Mouse (Mus musculus) kidney, postnatal 25 days (tissue): ENCODE measurements around the gene Cped1.

Source experiments
- DNase-seq, 2 experiments: peaks; one replicate each; pipeline ENCODE4 v3.0.0; 2021; ENCODE audit warnings: mixed read lengths in 2 of 2

Gene Cped1

GRCm38 (mm10) chr6:22000881-22001280 lies 15.2 kb downstream of the Cped1 start:
- no peak for DNase-seq

DNA sequence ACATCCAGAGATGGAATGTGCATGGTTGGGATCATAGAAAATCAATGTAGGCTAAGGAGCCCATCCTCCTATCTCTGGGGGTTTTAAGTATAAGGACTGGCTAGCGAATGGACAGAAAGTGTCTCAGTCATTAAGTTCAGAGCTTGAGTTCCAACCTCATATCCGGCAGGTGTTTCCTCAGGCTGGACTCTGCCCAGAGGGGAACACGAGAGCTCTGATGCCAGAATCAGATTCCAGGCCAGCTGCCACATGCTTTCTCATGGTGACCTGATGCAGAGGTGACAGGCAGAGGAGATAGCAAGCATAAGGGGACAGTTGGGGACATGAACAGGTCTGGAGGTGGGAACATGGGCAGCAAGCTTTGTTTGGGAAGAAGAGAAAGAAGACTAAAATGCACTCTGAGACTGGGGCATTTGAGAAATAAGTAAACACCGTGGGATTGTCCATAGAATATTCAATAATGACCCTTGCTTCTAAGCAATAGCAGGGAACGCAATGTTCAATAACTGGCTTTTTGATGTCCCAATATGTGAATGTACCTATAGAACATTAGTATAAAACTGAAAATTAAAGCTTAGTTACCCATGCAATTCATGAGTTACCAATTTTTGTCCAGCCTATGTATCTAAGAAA lies 15.7 kb downstream of the Cped1 start:
- DNase-seq = peak; percentile 69 to 81

DNA sequence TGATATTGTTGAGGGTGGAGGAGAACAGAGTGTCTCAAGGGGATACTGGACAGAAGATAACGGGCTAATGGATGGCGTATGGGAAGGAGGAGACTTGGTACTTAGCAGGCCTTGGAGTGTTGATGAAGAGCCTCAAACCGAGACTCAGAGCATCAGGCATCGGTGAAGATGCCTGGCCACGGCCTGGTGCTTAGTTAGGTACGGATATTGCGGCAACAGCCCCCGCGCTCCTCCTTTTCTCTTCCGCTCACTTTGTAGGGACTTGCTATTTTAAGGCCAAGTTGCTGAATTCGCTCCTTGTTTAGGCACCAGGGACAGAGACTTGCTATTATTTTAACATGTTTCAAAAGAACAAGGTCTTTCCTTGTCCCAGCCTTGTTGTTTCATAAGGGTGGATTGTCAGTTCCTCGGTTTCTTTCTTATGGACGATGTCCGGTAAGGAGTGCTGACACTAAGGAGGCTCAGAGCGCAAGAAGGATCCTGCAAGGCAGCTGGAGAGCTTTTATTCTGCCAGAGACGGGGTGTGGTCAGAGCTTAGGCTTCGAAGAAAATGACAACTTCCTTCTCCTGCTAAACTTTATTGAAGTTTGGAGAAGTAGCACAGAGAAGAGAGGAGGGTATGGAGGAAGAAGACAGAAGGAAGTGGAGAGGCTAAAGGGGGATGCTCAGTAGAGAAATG lies 16.9 kb downstream of the Cped1 start:
- peak in 1 of 2 experiments; percentile 34 for DNase-seq

DNA sequence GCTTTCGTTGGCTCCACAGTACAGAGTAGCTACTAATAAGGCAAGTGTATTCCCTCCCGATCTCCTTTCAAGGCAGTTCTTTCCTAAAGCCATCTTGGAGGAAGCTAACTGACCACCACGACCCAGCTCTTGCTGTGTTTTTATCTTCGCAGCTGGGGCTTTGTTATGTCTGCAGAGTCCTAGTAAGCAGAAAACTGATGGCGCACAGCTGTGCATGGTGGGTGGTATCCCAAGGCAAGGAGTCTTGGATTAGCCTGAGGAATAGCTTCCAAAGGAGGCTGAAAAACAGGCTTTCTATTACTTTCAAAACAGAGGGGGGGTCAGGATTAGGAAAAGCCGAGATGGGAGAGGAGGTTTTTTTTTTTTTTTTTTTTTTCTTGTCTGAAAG lies 17.5 kb downstream of the Cped1 start:
- peak; percentile 41 to 58 for DNase-seq

- DNase-seq = no peak
Measured at GRCm38 (mm10) chr6:22003959-22004543, 18.3 kb downstream of the Cped1 start.

- DNase-seq = no peak
Measured at GRCm38 (mm10) chr6:22008346-22008745, 22.6 kb downstream of the Cped1 start.

DNA sequence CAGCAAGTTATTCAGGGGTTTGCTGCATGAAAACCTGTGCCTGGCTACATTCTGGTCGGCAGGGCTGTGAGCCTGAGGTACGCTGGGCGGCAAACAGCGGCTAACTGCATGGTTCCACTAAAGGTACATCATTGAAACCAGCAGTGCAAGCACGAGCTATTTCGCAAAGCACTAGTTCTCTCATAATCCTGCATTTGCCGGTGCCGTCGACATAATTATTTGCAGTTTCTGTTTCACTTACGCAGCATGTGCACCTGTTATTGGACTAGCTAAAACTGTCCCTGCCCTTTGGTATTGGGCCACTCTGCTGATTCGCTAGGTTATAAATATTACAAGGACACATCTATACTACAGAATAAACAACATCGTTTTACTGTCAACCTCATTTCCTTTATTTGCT lies 24.5 kb downstream of the Cped1 start:
- DNase-seq = no peak

GRCm38 (mm10) chr6:22010761-22011281 lies 25.1 kb downstream of the Cped1 start:
- DNase-seq = no peak

- no peak for DNase-seq
Measured at GRCm38 (mm10) chr6:22011546-22011945, 25.8 kb downstream of the Cped1 start.

- DNase-seq = no peak
Measured at GRCm38 (mm10) chr6:22012099-22012498, 26.4 kb downstream of the Cped1 start.

GRCm38 (mm10) chr6:22012501-22012900 lies 26.8 kb downstream of the Cped1 start:
- DNase-seq = no peak

DNA sequence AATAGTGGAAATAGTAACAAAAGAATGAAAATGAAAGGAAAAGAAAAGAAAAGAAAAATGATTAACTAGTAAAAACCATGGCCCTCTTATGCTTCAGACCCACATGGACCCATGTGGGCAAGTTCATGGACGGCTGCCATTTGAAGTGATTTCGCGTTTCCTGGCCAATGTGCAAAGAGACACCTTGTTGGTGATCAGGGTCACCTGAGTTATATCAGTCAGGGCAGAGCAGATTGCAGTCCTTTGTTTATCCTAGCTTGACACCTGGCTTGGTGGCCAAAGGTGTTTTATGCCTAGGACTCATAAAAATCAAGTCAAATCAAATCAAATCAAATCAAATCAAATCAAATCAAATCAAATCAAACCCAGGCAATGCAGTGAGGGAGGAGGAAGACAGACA lies 27.7 kb downstream of the Cped1 start:
- no peak for DNase-seq

DNA sequence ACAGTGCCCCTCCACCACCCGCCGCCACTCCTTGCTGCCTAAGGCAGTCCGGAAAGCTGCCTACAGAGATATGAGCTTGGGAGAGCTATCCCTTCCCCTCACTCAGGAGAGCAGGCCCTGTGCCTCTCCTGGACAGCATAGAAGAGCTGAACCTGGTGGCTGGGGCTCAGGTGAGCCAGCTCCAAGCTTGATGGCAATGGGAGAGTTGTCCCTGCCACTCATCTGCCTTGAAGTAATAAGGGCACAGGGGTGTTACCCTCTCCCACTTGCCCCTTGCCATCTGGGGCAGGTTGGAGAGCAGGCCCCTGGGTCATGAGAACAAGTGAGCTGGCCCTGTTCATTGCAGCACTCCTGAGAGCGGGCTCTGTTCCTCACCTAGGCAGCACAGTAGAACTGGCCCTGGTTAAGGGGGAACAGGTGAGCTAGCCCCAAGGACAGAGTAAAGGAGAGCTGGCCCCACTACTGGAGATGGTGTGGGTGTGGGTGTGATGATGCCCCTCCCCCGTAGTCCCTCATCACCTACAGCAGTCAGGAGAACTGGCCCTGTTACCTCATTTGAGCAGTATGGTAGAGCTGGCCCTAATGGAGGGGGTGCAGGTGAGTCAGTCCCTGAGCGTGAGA lies 28.7 kb downstream of the Cped1 start:
- no peak for DNase-seq

DNA sequence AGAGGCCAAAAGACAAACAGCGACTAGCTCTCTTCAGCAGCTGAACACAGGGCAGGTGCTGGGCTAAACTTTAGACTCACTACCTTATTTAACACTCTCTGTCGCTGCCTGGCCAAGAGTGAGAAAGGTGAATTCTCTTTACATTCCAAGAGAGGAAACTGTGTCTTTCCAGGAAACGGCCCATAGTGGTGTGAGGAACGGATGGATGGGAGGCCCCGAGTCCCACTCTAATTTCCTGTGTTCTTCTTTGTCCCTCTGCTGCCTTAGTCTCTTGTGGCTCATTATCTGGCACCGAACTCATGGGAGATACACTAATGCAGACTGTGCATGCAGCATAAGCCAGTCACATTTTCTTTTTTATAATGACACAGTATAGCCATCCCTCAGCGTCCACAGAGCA lies 31.9 kb downstream of the Cped1 start:
- DNase-seq = no peak

GRCm38 (mm10) chr6:22018768-22019445 lies 33.2 kb downstream of the Cped1 start:
- DNase-seq = no peak

GRCm38 (mm10) chr6:22019637-22020036 lies 33.9 kb downstream of the Cped1 start:
- peak; percentile 22 to 59 for DNase-seq

GRCm38 (mm10) chr6:22020696-22021095 lies 35.0 kb downstream of the Cped1 start:
- no peak for DNase-seq

DNA sequence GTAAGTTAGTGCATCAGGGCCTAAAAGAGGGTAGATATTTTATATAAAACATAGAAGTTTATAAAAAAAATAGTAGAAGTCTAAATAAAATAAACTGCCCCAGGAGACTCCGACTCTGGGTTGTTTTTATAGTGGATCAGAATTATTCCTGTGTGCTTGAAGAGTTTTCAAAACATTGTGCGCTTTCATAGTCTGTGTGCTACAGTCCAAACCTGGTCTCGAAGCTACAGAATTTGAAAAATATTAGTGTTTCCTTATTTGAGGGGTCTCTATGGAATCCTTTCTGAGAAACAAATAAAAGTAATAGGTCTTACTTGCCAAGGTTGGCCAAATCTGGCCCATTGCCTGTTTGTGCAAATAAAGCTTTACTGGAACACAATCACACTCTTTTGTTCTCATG lies 35.6 kb downstream of the Cped1 start:
- DNase-seq = no peak

DNA sequence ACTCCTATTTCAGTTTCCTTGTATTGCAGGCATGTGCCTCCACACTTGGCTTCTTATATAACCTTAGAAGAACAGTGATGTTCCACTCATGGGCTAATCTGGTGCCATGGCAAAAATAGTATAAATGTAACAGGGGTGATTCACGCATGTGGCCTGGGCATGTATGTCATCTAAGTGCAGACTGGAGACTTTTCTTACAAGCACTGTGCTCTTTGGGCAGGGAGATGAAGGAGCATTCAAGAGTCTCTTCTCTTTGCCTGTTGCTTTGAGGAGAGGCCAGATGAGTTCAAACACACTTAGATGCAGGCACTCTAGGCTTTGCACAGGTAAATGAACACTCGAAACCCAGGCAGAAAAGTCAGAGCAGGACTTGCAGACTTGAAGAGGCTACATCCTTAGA lies 38.5 kb downstream of the Cped1 start:
- DNase-seq = no peak

- DNase-seq = no peak
Measured at GRCm38 (mm10) chr6:22025584-22026357, 40.1 kb downstream of the Cped1 start.

GRCm38 (mm10) chr6:22026358-22026673 lies 40.6 kb downstream of the Cped1 start:
- no peak for DNase-seq
